Mouse (Mus musculus) urinary bladder, postnatal 4 days (tissue): Measurements from ENCODE around the gene Krt27.

Source experiments
- DNase-seq, 2 experiments: peaks; one replicate each; pipeline ENCODE4 v3.0.0; 2021 to 2022; ENCODE audit warnings: low spot score in 2 of 2

Gene Krt27

GRCm38 (mm10) chr11:99322851-99323250 is 28.1 kb downstream of the Krt27 start, which contains the start of gene Krt25:
Gene Krt25 (minus strand): TSS chr11:99322951.
- no peak for DNase-seq

GRCm38 (mm10) chr11:99321094-99321493 is 29.8 kb downstream of the Krt27 start:
- DNase-seq: no peak

GRCm38 (mm10) chr11:99319127-99319526 is 31.8 kb downstream of the Krt27 start:
- DNase-seq: no peak

- no peak for DNase-seq
Observed at GRCm38 (mm10) chr11:99316543-99316942, 34.4 kb downstream of the Krt27 start.

- no peak for DNase-seq
Observed at GRCm38 (mm10) chr11:99314594-99314993, 36.3 kb downstream of the Krt27 start.

- no peak for DNase-seq
Observed at GRCm38 (mm10) chr11:99310882-99311281, 40.0 kb downstream of the Krt27 start.

- DNase-seq: no peak
Observed at GRCm38 (mm10) chr11:99307579-99307978, 43.3 kb downstream of the Krt27 start.
